Mouse (Mus musculus) heart, postnatal 25 days (tissue): ENCODE measurements at regions not wholly inside any gene's neighbourhood (a gene's known extent, or its start where the extent isn't known, plus 50 kb on each side); places are given as distances from the start of the nearest gene placed in this dataset.
A peak's percentile ranks its signal among the peaks of the same experiment; 100 is the strongest.

ENCODE experiments used
- DNase-seq: peaks from one replicate; pipeline ENCODE4 v3.0.0; 2022; ENCODE audit warnings: low spot score
- intact Hi-C: fragments of 180-260 bp; cut with DNase I; formaldehyde crosslinking; loops from one replicate; pipeline ENCODE4 v1.15.1; 2025

GRCm38 (mm10) chrX:13224902-13225301 is 55.9 kb upstream of the Ddx3x start:
- DNase-seq = no peak

GRCm38 (mm10) chrX:13226429-13226828 is 54.3 kb upstream of the Ddx3x start:
- intact Hi-C loops = no loop called here
- no peak for DNase-seq

More at GRCm38 (mm10) chrX:13224902-13225301, 55.9 kb upstream of the Ddx3x start:
- intact Hi-C loops = loop anchor here (2.0 kb wide), 1 partner anchor 432 kb away; no protein-coding TSS in a partner anchor

- DNase-seq = no peak
- intact Hi-C loops = loop anchor here (2.0 to 5.0 kb wide), 3 partner anchors 51 to 283 kb away; partner anchors contain the start of gene Ddx3x
Observed at GRCm38 (mm10) chrX:13229891-13230614, 50.7 kb upstream of the Ddx3x start.

GRCm38 (mm10) chrX:13230615-13231179 is 50.1 kb upstream of the Ddx3x start:
- intact Hi-C loops = loop anchor here (2.0 to 5.0 kb wide), 3 partner anchors 50 to 282 kb away; partner anchors contain the start of gene Ddx3x

More at GRCm38 (mm10) chrX:13230615-13231179, 50.1 kb upstream of the Ddx3x start:
- peak; percentile 64 for DNase-seq
